Mouse (Mus musculus) testis, postnatal 14 days (tissue): ENCODE measurements at regions not wholly inside any gene's neighbourhood (a gene's known extent, or its start where the extent isn't known, plus 50 kb on each side); places are given as distances from the start of the nearest gene placed in this dataset.
A peak's percentile ranks its signal among the peaks of the same experiment; 100 is the strongest.

Experiments used
- DNase-seq: peaks from one replicate; pipeline ENCODE4 v3.0.0; 2021; ENCODE audit warnings: low spot score

DNA sequence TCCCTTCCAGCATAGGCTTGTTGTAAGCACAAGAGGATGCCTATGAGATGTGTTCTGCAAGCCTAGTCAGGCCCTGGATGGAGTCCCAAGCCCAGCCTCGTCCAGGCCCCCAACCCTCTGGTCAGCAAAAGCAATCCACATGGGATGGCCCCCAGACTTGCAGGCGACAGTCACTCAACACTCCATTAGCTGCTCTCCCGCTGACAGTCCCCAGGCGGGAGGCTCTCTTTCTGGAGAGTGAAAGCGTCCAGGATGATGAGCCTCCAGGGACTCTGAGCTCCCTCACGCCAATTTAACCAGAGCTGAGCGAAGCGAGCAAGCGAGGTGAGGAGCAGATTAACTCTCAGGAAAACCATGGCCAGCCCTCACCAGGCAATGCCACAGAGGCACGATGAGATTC lies 132.7 kb upstream of the 1600014C23Rik start:
- DNase-seq = no peak

GRCm38 (mm10) chr17:45865944-45866343 lies 132.3 kb upstream of the 1600014C23Rik start:
- DNase-seq = no peak

DNA sequence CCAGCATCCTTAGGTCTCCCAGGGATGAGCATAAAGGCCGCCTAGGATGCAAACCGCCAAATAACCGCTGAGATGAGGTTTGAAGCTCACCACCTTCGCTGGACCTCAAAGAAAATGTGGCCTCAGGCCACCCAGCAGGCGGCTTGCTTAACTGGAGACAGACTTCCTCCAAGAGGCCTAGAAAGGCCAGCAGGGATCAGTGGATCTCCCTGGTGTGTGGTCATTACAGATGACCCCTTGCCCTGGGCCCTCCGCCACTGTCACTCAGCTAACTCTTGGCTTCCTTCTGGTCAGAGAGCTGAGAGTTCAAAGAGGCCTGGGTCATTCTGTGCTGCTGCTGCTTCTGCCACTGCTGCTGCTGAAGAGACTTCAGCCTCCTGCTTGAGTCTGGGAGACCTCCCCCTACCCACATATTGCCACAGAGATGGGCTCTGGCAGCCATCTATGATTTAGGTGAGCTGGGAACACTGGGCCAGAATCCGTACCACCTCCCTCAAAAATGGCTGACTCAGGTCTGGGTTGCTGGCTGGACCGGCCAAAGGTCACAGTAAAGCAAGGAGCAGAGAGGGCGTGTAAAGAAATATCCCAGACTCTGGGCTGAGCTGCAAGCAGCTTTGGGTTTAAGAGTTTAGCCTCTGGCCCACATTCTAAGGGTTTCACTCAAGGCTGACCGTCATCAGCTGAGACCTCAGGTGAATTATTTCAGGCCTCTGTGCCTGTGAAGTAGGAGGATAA lies 130.0 kb upstream of the 1600014C23Rik start:
- DNase-seq = no peak

GRCm38 (mm10) chr17:45863031-45863430 lies 129.4 kb upstream of the 1600014C23Rik start:
- DNase-seq = no peak

- no peak for DNase-seq
Observed at GRCm38 (mm10) chr17:45859441-45859840, 125.8 kb upstream of the 1600014C23Rik start.

- no peak for DNase-seq
Observed at GRCm38 (mm10) chr17:45853931-45854653, 120.4 kb upstream of the 1600014C23Rik start.

DNA sequence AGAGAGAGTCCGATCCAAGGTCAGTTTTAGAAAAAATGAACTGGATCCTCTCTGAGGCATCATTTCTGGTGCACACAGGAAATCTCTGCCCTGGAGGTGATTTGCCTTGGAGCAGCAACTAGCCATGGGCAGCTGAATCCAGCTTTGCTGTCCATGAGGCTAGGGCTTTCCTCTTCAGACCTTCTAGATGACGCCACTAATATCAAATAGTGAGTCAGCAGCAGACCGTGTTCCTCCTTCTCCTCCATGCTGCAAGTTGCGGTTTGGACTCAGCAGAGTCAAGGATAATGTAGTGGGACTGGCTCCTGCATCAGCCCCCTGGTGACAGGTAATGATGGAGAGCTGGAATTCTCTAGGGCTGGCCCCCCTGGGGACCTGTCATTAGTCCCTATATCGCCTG lies 118.8 kb upstream of the 1600014C23Rik start:
- DNase-seq = no peak

- DNase-seq = no peak
Observed at GRCm38 (mm10) chr17:45851723-45852396, 118.2 kb upstream of the 1600014C23Rik start.

GRCm38 (mm10) chr17:45850976-45851375 lies 117.3 kb upstream of the 1600014C23Rik start:
- no peak for DNase-seq

- no peak for DNase-seq
Observed at GRCm38 (mm10) chr17:45850174-45850573, 116.5 kb upstream of the 1600014C23Rik start.

DNA sequence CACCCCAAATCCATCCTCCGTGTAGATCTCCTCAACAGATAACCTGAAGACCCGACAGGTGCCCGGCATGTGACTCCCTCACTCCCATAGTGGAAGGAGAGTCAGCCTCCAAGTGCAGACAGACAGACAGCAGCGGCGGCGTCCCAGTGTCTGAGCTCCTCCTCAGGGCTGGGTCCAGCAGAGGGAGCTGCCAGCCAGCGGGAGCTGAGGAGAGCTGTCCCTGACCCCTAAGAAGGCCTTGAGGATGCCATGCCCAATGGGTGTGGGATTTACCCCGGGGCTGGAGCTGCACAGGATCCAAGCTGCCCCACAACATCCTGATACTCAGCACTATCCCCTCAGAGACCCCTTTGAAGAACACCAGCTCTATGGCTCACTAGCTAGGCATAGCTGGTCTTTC lies 115.0 kb upstream of the 1600014C23Rik start:
- peak; percentile 16 for DNase-seq

GRCm38 (mm10) chr17:45847701-45848378 lies 114.2 kb upstream of the 1600014C23Rik start:
- no peak for DNase-seq

DNA sequence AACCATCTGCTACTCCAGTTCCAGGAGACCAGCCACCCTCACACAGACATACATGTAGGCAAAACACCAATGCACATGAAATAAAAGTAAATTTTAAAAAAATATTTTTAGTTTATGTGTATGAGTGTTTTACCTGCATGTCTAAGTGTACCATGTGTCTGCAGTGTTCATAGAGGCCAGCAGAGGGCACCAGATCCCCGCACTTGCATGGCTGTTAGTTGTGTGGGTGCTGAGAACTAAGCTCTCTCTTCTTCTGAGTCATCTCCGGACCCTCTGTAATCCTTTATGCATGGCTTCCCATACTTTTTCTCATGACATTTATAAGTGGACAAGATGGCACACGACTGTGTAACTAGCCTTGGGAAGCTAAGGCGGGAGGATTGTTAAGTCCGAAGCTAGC lies 112.2 kb upstream of the 1600014C23Rik start:
- peak; percentile 34 for DNase-seq

DNA sequence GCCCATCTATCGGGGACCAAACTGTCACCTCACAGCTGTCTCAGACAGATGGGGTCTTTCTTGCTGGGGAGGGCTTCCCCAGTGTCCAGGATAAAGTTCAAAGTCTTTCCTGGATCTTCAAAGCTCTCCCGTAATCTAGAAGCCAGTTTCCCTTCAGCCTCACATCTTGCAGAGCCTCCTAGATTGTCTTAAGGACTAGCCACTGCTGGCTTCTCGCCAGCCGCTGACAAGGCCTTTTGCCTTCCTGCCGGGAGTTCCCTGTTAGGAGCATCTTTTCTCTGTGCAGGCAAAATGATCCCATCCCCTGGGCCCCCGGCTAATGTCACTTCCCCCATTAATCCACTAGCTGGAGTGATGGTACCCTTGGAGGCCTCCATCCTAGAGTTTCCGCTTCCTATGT lies 103.1 kb upstream of the 1600014C23Rik start:
- DNase-seq = no peak

- DNase-seq = peak; percentile 23
Observed at GRCm38 (mm10) chr17:45836253-45836652, 102.6 kb upstream of the 1600014C23Rik start.

- no peak for DNase-seq
Observed at GRCm38 (mm10) chr17:45834518-45835071, 101.0 kb upstream of the 1600014C23Rik start.

GRCm38 (mm10) chr17:45830324-45830723 lies 96.7 kb upstream of the 1600014C23Rik start:
- DNase-seq = no peak

DNA sequence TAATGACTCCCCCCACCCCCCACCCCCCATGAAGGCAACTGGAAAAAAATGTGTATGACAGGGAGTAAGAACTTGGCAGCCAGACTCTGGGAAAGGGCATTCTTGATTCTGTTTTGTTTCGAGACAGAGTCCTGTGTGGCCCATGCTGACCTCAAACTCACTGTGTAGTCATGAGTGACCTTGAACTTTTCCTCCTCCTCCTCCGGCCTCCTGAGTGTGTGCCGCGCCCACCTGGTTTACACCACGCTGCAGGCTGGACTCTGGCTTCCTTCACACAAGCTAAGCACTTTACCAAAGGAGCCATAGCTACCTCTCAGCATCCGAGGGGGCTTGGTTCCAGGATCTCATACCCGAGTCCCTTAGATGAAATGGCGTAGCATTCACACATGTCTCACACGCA lies 95.9 kb upstream of the 1600014C23Rik start:
- no peak for DNase-seq

DNA sequence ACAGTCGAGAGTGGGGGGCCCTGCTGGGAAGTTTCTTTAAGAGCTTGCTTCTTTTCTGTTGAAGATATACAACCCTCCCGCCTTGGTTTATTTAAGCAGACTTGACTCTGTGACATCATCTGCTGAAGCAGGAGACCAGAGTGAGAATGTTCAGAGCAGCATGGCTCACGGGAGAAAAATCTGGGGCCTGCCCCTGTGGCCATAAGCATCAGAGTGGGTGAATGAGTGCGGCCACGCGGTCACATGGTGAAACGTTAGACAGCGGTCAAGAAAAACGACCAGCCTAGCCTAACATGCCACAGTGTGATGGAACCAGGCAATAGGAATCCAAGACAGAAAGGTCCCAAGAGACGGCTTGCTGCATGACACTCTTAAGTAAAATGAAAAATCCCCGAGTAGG lies 95.2 kb upstream of the 1600014C23Rik start:
- DNase-seq = no peak

DNA sequence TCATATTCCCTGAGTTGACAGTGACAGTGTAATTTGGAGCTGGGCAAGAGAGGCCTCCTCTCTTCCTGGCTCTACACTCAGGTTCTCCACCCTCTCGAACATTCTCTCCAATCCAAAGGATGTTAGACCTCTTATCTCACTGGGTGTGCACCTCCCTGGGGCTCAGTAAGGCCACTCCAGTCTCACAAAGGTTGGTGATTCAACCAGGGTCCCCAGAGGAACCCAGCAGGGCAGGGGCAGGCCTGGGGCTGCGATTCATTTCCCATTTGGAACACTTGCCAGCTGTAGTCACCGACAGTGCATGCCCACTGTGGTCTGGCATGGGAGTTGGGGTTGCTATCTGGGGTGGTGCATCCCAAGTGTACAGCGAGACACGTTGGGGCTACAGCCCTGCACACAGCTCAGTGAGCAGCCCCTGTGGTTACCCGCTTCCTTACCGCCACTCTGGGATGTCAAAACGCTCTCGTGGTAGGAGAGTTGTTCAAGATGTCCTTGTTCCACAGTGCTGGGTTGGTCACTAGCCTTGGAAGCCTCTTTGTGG lies 94.7 kb upstream of the 1600014C23Rik start:
- no peak for DNase-seq

DNA sequence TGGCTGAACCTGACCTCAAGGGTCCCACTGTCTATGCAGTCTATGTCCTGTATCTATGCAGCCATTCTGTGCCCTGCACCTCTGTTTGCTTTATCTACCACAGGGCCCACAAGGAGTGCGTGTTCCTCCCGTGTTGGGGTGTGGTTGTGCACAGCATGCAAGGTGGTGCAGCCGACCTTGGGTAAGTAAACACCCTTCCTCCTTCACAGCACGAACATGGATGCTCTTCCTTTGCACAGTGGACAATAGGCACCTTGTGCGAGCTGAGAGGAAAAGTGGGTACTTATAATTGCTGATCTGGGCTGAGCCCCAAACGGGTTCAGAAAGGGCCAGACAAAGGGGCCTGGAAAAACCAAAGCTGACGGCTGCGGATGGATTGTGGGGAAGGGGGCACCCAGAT lies 91.3 kb upstream of the 1600014C23Rik start:
- DNase-seq = no peak

DNA sequence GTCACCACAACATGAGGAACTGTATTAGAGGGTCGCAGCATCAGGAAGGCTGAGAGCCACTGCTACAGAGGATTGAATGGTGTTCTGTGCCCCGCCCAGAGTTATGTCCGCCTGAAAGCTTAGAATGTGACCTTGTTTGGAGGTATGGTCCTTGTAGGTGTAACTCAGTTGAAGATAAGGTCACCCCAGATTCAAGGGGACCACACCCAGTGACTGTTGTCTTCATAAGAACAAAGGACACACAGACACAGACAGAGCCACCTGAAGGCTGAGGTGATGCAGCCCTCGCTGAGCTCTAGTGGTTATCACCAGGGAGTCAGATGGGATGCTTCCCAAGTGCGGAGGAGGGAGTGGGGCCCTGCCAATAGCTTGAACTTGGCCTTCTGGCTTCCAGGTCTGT lies 89.9 kb upstream of the 1600014C23Rik start:
- peak; percentile 40 for DNase-seq
